Mouse (Mus musculus): ENCODE measurements around the gene Pirt.

Gene Pirt

GRCm38 (mm10) chr11:66911811-66912210 is at the start of gene Pirt:
Gene Pirt, plus strand, starts transcription at chr11:66911981.
- ChIA-PET CTCF (interaction anchor here (0.6 to 5.3 kb wide), 26 partner anchors 7 to 196 kb away, joined by 3 to 77 read pairs (median 4); no protein-coding TSS in a partner anchor), POLR2A (interaction anchor here in 3 of 4 experiments (0.6 to 5.7 kb wide), 25 partner anchors 8 to 131 kb away, joined by 3 to 68 read pairs (median 6); no protein-coding TSS in a partner anchor)

GRCm38 (mm10) chr11:66871701-66872100 is 40.1 kb upstream of the Pirt start:
- ChIA-PET POLR2A (no interaction called here), CTCF (interaction anchor here in 3 of 4 experiments (0.6 to 1.3 kb wide), 4 partner anchors 149 to 1051 kb away, joined by 3 to 11 read pairs (median 6); no protein-coding TSS in a partner anchor)

- ChIA-PET CTCF (interaction anchor here in 1 of 4 experiments (0.6 kb wide), 1 partner anchor 143 kb away, joined by 5 read pairs; no protein-coding TSS in a partner anchor), POLR2A (interaction anchor here in 1 of 4 experiments (0.6 kb wide), 1 partner anchor 48 kb away, joined by 3 read pairs; no protein-coding TSS in a partner anchor)
Measured at GRCm38 (mm10) chr11:66872773-66873470, 38.9 kb upstream of the Pirt start.

GRCm38 (mm10) chr11:66881291-66881690 is 30.5 kb upstream of the Pirt start:
- CTCF ChIA-PET = interaction anchor here in 1 of 4 experiments (1.3 kb wide), 1 partner anchor 1060 kb away, joined by 3 read pairs; no protein-coding TSS in a partner anchor
- POLR2A ChIA-PET = no interaction called here

- POLR2A ChIA-PET = no interaction called here
Measured at GRCm38 (mm10) chr11:66882224-66883040, 29.3 kb upstream of the Pirt start.

GRCm38 (mm10) chr11:66892536-66892935 is 19.2 kb upstream of the Pirt start:
- ChIA-PET POLR2A (no interaction called here), CTCF (interaction anchor here in 3 of 4 experiments (0.6 to 1.2 kb wide), 3 partner anchors 46 to 128 kb away, joined by 3 to 4 read pairs (median 3); no protein-coding TSS in a partner anchor)

More at GRCm38 (mm10) chr11:66882224-66883040, 29.3 kb upstream of the Pirt start:
- CTCF ChIA-PET = interaction anchor here in 1 of 4 experiments (1.3 kb wide), 1 partner anchor 1062 kb away, joined by 3 read pairs; no protein-coding TSS in a partner anchor

GRCm38 (mm10) chr11:66898747-66899146 is 13.0 kb upstream of the Pirt start:
- POLR2A ChIA-PET = interaction anchor here in 3 of 4 experiments (0.6 to 1.3 kb wide), 4 partner anchors 14 to 1225 kb away, joined by 3 to 5 read pairs (median 4); partner anchors contain the start of gene Pirt (in 1 of the 3)
- CTCF ChIA-PET = interaction anchor here (0.5 to 3.0 kb wide), 53 partner anchors 8 to 1092 kb away, joined by 3 to 22 read pairs (median 3); partner anchors contain the start of genes Pirt (in 2 of the 4) and Zkscan6 (in 1 of the 4)

GRCm38 (mm10) chr11:66899426-66899825 is 12.4 kb upstream of the Pirt start:
- ChIA-PET POLR2A (interaction anchor here in 3 of 4 experiments (0.6 to 1.3 kb wide), 5 partner anchors 13 to 1225 kb away, joined by 3 to 5 read pairs (median 4); partner anchors contain the start of gene Pirt (in 1 of the 3)), CTCF (interaction anchor here (0.5 to 3.0 kb wide), 59 partner anchors 8 to 1093 kb away, joined by 3 to 22 read pairs (median 3); partner anchors contain the start of genes Pirt (in 2 of the 4) and Zkscan6 (in 1 of the 4))

- ChIA-PET CTCF (interaction anchor here in 1 of 4 experiments (0.6 to 2.4 kb wide), 3 partner anchors 81 to 211 kb away, joined by 3 to 29 read pairs (median 6); no protein-coding TSS in a partner anchor), POLR2A (no interaction called here)
Measured at GRCm38 (mm10) chr11:66902801-66903200, 9.0 kb upstream of the Pirt start.

- ChIA-PET CTCF (interaction anchor here (0.5 to 5.0 kb wide), 42 partner anchors 9 to 444 kb away, joined by 3 to 77 read pairs (median 6); partner anchors contain the start of gene Tmem220 (in 1 of the 4)), POLR2A (interaction anchor here (0.6 to 4.5 kb wide), 25 partner anchors 9 to 379 kb away, joined by 3 to 45 read pairs (median 5); no protein-coding TSS in a partner anchor)
Measured at GRCm38 (mm10) chr11:66905617-66906384, 6.0 kb upstream of the Pirt start.

GRCm38 (mm10) chr11:66912531-66913458 is 1.0 kb downstream of the Pirt start:
- ChIA-PET CTCF (interaction anchor here (0.6 to 5.3 kb wide), 30 partner anchors 8 to 195 kb away, joined by 3 to 77 read pairs (median 4); partner anchors contain the start of gene Tmem220 (in 1 of the 4)), POLR2A (interaction anchor here in 3 of 4 experiments (0.8 to 5.7 kb wide), 24 partner anchors 7 to 130 kb away, joined by 3 to 68 read pairs (median 7); no protein-coding TSS in a partner anchor)

- POLR2A ChIA-PET = interaction anchor here in 3 of 4 experiments (0.6 to 5.7 kb wide), 23 partner anchors 8 to 1780 kb away, joined by 3 to 68 read pairs (median 4); no protein-coding TSS in a partner anchor
- CTCF ChIA-PET = interaction anchor here (0.5 to 5.3 kb wide), 16 partner anchors 8 to 181 kb away, joined by 3 to 77 read pairs (median 4); no protein-coding TSS in a partner anchor
Measured at GRCm38 (mm10) chr11:66914249-66914648, 2.5 kb downstream of the Pirt start.

- ChIA-PET POLR2A (interaction anchor here (0.5 to 8.8 kb wide), 47 partner anchors 7 to 1464 kb away, joined by 3 to 80 read pairs (median 5); partner anchors contain the start of genes Adprm (in 2 of the 4), Pirt (in 2 of the 4), Sco1 (in 2 of the 4) and Tmem238l (in 2 of the 4)), CTCF (interaction anchor here (0.6 to 1.9 kb wide), 17 partner anchors 11 to 732 kb away, joined by 3 to 17 read pairs (median 4); no protein-coding TSS in a partner anchor)
Measured at GRCm38 (mm10) chr11:66920012-66920411, 8.2 kb downstream of the Pirt start.

- ChIA-PET CTCF (interaction anchor here (0.6 to 1.9 kb wide), 6 partner anchors 10 to 323 kb away, joined by 3 to 6 read pairs (median 4); partner anchors contain the start of gene Pirt (in 1 of the 4)), POLR2A (interaction anchor here in 3 of 4 experiments (0.6 to 8.8 kb wide), 13 partner anchors 8 to 96 kb away, joined by 3 to 75 read pairs (median 6); partner anchors contain the start of gene Pirt (in 2 of the 3))
Measured at GRCm38 (mm10) chr11:66924095-66924823, 12.5 kb downstream of the Pirt start.

GRCm38 (mm10) chr11:66928311-66928710 is 16.5 kb downstream of the Pirt start:
- ChIA-PET CTCF (interaction anchor here in 2 of 4 experiments (1.0 to 1.7 kb wide), 3 partner anchors 22 to 56 kb away, joined by 3 to 5 read pairs (median 4); no protein-coding TSS in a partner anchor), POLR2A (interaction anchor here in 3 of 4 experiments (0.6 to 1.5 kb wide), 3 partner anchors 8 to 56 kb away, joined by 3 to 5 read pairs (median 4); no protein-coding TSS in a partner anchor)
